Mouse (Mus musculus): Measurements from ENCODE around the gene Tmem47. TPM values are rescaled to one million over a fixed set of nuclear protein-coding genes. Genes with fewer than 3 reads are reported as not detected.

Gene Tmem47
- polyA plus RNA-seq, 1 experiment from 2014 or later: 24.9 TPM

GRCm38 (mm10) chrX:81147416-81147815, 76.9 kb downstream of the Tmem47 start:
- WGBS: 78% methylated on average over 1 of the region's 1 CpGs
- Histone ChIP-seq H3K4me1 (ENCODE audit: control insufficient read depth, insufficient read depth, low read length) (no peaks in the 10 kb centered on the region), H3K9ac (replicated peaks; ENCODE audit: low read depth, low read length) (no peak overlapping the region), H3K9me3 (ENCODE audit: control insufficient read depth, low read length) (no peaks in the 10 kb centered on the region), H3K27me3 (ENCODE audit: control insufficient read depth, insufficient read depth, low read length) (no peaks in the 10 kb centered on the region), H3K36me3 (ENCODE audit: control insufficient read depth, insufficient read depth, low read length) (no peaks in the 10 kb centered on the region), H3K27ac (ENCODE audit: low read depth, low read length) (no peak overlapping the region), H3K4me2 (ENCODE audit: low read depth, low read length) (no peak overlapping the region), H3K4me3 (ENCODE audit: low read depth, low read length) (no peak overlapping the region)
- no peak for ATAC-seq (ENCODE audit: low read depth)
